Mouse (Mus musculus) midbrain, postnatal 0 days (tissue): ENCODE results near the gene Bdkrb2. TPM values are rescaled to one million over a fixed set of nuclear protein-coding genes. Genes with fewer than 3 reads are reported as not detected.

ENCODE experiments used
- ATAC-seq: fragments of 200-750 bp; cut with Nextera tagmentation; 2 replicates; pipeline ENCODE4 v1.8.0; 2017; ENCODE audit warnings: moderate number of reproducible peaks, mild to moderate bottlenecking, moderate TSS enrichment, moderate library complexity; ENCODE audit not compliant: low FRiP score
- DNase-seq: peaks from one replicate; pipeline ENCODE4 v3.0.0-alpha.2; 2015; ENCODE audit warnings: low spot score
- H3K27ac ChIP-seq: fragments of 300-500 bp; sonication (generic); 2 replicates; pipeline ENCODE4 v1.5.1; 2014; ENCODE audit warnings: low read depth, mild to moderate bottlenecking, low read length, mixed read lengths
- H3K27me3 ChIP-seq: fragments of 300-500 bp; sonication (generic); 2 replicates; pipeline ENCODE4 v1.6.1; 2014; ENCODE audit warnings: low read length, control low read depth, mixed read lengths; ENCODE audit not compliant: insufficient read depth
- H3K36me3 ChIP-seq: fragments of 300-500 bp; sonication (generic); 2 replicates; pipeline ENCODE4 v1.6.1; 2014; ENCODE audit warnings: low read length, control low read depth, mixed read lengths; ENCODE audit not compliant: insufficient read depth
- H3K4me1 ChIP-seq: fragments of 300-500 bp; sonication (generic); 2 replicates; pipeline ENCODE4 v1.6.1; 2014; ENCODE audit warnings: mild to moderate bottlenecking, control low read depth, antibody characterized with exemption, low read length, mixed read lengths; ENCODE audit not compliant: insufficient read depth
- H3K4me2 ChIP-seq: fragments of 300-500 bp; sonication (generic); 2 replicates; pipeline ENCODE4 v1.6.1; 2014; ENCODE audit warnings: low read depth, mild to moderate bottlenecking, low read length, mixed read lengths; ENCODE audit not compliant: poor library complexity, severe bottlenecking
- H3K4me3 ChIP-seq: fragments of 300-500 bp; sonication (generic); 2 replicates; pipeline ENCODE4 v1.5.1; 2014; ENCODE audit warnings: low read depth, mild to moderate bottlenecking, low read length, moderate library complexity
- H3K9ac ChIP-seq: fragments of 300-500 bp; sonication (generic); replicated peaks from 2 replicates; pipeline ENCODE4 v1.6.1; 2014; ENCODE audit warnings: mild to moderate bottlenecking, low read length, moderate library complexity, mixed read lengths; ENCODE audit not compliant: poor library complexity, severe bottlenecking
- H3K9me3 ChIP-seq: fragments of 300-500 bp; sonication (generic); 2 replicates; pipeline ENCODE4 v1.6.1; 2016; ENCODE audit warnings: low read length, control low read depth
- CTCF ChIP-seq: IDR thresholded peaks from 2 replicates; pipeline ENCODE4 v1.5.1; 2016; ENCODE audit warnings: antibody characterized with exemption, mild to moderate bottlenecking
- WGBS: fragments of 180-500 bp; shearing (Covaris S2); extraction: QIAGEN DNeasy Blood & Tissue Kit; methylation state at CpG from one replicate; pipeline ENCODE4 v1.1.7; 2014; 5-methylcytosine and 5-hydroxymethylcytosine counted together
- polyA plus RNA-seq: library from polyadenylated mRNA; unstranded; fragments of >200 nt; fragmentation: Nextera tagmentation; extraction: Ambion mirVana; gene quantifications from 2 replicates; pipeline ENCODE4 v1.2.1, GENCODE M21; 2015
- total RNA-seq: library from RNA; depleted of rRNA; stranded (reverse); fragments of >200 nt; gene quantifications from 2 replicates; pipeline ENCODE4 v1.2.3, GENCODE M21; 2014

Gene Bdkrb2
- total and polyA plus RNA-seq, 2 experiments from 2014 or later = 0.64 to 1.6 TPM

DNA sequence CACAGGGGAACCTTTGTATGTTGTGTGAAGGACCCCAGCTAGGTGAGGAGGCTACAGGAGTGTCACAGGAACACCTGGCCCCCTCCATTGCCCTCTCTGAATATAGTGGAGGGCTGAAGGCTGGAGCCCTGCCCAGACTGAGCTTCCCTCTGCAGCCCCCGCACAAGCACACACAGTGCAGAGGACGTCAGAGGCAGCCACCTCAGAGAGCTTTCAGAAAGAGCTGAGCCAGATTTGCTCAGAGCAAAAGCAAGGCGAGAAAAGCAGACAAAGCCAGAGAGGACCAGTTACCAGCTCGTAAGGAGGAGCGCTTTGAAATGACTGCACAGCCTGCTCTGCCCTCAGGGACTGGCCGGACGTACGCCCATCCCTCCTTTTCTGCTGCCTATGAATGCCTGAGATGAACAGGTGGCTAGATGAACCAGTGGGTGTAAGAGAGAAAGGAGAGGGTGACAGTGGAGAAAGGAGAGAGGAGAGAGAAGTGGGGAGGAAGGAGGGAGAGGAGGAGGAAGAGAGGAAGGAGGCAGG, 2.0 kb upstream of the Bdkrb2 start:
- Histone ChIP-seq H3K27ac (no peak overlapping the region), H3K9ac (no peak overlapping the region), H3K9me3 (no peaks in the 10 kb centered on the region), H3K4me2 (no peak overlapping the region), H3K27me3 (peaks cover 15% of the 10 kb centered on the region; the same call in 1 of the 2 replicates), H3K4me1 (peaks cover 7% of the 10 kb centered on the region; the same call in 1 of the 2 replicates), H3K4me3 (no peak overlapping the region), H3K36me3 (no peaks in the 10 kb centered on the region)
- DNase-seq (no peak), ATAC-seq (no peak)
- WGBS = 39% methylated on average over 8 of the region's 8 CpGs
- TF ChIP-seq CTCF = no peak

DNA sequence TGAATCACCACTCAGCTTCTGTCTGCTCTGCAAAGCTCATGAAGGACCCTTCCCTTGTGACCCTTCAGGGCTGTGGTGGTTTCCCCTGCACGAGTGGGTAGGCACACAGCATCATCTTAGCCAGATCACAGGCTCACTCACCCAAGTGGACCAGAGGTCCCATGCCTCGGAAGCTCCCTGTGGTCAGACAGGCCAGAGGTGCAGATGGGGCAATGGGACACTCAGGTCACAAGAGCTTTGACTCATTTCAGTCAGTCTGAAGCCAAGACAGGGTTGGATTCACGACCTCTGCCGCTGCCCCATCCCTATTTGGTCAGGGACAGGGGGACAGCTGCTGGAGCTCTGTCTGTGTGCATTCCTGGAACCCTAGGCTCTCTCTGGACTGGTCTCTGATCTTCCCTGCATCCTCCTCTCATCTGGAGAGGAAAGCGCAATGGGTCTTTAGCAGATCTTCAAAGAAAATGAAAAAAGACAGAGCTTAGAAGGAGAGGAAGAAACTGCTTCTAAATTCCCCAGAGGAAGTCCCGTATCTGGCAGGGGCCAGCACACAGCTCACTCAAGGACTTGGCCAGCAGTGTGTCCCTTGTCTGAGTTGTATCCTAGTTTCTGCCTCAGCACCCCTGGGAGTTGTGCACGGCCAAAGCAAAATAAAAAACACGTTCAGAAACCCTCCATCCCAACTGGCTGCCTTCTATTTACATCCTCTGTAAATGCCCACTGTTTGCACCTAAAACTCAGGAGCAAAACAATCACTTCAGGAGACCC, 788 bp upstream of the Bdkrb2 start:
- no peak overlapping the region for H3K27ac ChIP-seq
- ATAC-seq = no peak; the same call in 1 of the 2 replicates
- H3K4me1 ChIP-seq = peaks cover 7% of the 10 kb centered on the region; the same call in 1 of the 2 replicates
- peaks cover 15% of the 10 kb centered on the region; the same call in 1 of the 2 replicates for H3K27me3 ChIP-seq
- no peaks in the 10 kb centered on the region for H3K9me3 ChIP-seq
- H3K4me3 ChIP-seq = peak overlapping the region; percentile 34
- WGBS = 29% methylated on average over 8 of the region's 8 CpGs
- H3K9ac ChIP-seq = no peak overlapping the region
- H3K36me3 ChIP-seq = no peaks in the 10 kb centered on the region
- TF ChIP-seq CTCF = no peak
- DNase-seq = no peak
- H3K4me2 ChIP-seq = peak overlapping the region; percentile 68

DNA sequence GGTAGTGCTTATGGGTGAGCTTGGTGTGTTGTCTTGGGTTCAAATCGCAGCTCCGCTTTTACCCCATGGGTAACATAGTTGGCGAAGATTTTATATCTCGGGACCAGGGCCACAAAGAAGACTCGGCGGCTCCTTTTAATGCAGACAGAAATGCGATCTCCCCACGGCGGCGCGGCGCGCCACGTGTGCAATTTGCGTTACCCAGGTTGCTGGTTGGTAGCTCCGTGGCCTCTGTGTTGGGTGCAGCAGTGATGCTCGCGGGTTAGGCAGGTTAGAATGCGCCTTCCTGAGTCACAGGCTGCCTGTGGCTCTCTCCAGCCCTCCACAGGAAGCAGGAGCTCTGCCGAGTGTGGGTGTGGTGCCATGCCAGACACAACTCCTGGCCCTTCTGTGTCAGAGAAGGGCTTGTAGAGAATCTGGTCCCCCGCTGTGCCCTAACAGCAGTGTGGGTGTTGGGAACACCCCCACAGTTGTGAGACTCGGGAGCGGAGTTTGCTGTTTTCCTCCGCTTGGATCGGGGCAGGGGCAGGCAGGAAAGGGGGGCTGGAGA, 775 bp downstream of the Bdkrb2 start:
- no peak for TF ChIP-seq CTCF
- ATAC-seq (no peak), DNase-seq (no peak)
- Histone ChIP-seq H3K9me3 (no peaks in the 10 kb centered on the region), H3K27ac (no peak overlapping the region), H3K4me1 (peaks cover 7% of the 10 kb centered on the region; the same call in 1 of the 2 replicates), H3K27me3 (peaks cover 15% of the 10 kb centered on the region; the same call in 1 of the 2 replicates), H3K9ac (peak overlapping the region; percentile 36; the same call in 1 of the 2 replicates), H3K4me2 (peak overlapping the region; percentile 68), H3K4me3 (peak overlapping the region; percentile 34), H3K36me3 (no peaks in the 10 kb centered on the region)
- WGBS = 8% methylated on average over 25 of the region's 25 CpGs

DNA sequence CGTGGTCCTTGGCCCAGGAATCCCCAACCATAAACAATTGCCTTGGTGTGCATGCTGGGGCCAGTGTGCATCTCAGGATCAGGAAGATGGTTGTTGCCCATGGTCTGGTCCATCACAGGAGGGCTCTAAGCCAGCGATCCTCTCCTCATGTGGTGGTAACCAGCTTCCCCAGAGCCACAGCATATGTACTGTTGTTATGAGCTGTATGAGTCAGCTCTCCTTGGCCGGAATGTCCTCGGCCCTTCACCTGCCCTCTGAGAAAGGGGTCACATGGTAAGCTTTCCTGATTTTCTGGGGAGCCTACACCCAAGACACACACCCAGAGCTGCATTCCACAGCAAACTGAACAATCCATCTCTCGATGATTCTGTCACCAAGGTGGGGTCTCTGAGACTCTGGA, 2.2 kb downstream of the Bdkrb2 start:
- 79% methylated on average over 5 of the region's 5 CpGs for WGBS
- no peak for ATAC-seq
- Histone ChIP-seq H3K27me3 (peaks cover 15% of the 10 kb centered on the region; the same call in 1 of the 2 replicates), H3K9me3 (no peaks in the 10 kb centered on the region), H3K36me3 (no peaks in the 10 kb centered on the region), H3K4me3 (no peak overlapping the region), H3K4me1 (peaks cover 7% of the 10 kb centered on the region; the same call in 1 of the 2 replicates), H3K9ac (no peak overlapping the region), H3K27ac (no peak overlapping the region), H3K4me2 (no peak overlapping the region)
- no peak for TF ChIP-seq CTCF
- no peak for DNase-seq

DNA sequence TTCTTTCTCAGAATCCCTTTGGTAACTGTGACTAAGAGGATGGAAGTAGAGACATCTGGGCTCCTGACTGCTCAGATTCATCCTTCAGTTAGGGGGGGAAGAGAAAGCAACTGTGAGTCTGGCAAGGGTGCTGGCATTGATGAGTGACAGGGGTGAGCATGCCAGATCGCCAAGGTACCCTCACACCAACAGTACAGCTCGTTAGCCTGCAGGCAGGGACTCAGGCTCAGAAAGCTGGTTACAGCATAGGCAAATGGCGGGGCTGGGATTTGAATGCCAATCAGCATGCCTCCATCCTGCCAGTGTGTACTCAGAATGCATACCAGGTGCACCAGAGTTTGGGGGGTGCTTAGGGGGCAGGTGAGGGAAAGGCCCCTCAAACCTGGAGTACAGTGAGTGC, 8.8 kb downstream of the Bdkrb2 start:
- ATAC-seq = no peak
- Histone ChIP-seq H3K36me3 (no peaks in the 10 kb centered on the region), H3K9me3 (no peaks in the 10 kb centered on the region), H3K4me3 (no peak overlapping the region), H3K4me1 (no peaks in the 10 kb centered on the region), H3K27ac (no peak overlapping the region), H3K9ac (no peak overlapping the region), H3K27me3 (no peaks in the 10 kb centered on the region), H3K4me2 (no peak overlapping the region)
- no peak for DNase-seq
- no peak for TF ChIP-seq CTCF
- 70% methylated on average over 3 of the region's 3 CpGs for whole genome bisulfite sequencing

DNA sequence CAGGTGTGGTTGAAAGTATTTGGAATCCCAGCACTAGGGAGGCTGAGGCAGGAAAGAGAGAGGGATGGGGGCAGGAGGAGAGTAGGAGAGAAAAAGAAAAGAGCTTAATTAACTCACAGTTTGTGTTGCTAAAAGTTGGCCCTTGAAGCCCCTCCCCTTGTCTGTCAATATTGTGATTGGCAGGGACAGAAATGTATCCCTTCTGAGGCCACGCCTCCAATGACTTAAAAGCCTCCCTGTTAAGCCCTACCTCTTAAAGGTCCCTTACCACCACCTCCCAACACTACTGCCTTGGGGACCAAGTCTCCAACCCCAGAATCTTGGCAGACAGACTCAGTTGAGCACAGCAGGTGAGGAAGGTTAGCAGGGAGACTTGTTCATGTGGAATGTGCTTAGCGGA, 9.6 kb downstream of the Bdkrb2 start:
- H3K27me3 ChIP-seq = no peaks in the 10 kb centered on the region
- WGBS = 83% methylated on average over 2 of the region's 2 CpGs
- H3K4me2 ChIP-seq = no peak overlapping the region
- no peaks in the 10 kb centered on the region for H3K36me3 ChIP-seq
- no peaks in the 10 kb centered on the region for H3K4me1 ChIP-seq
- H3K27ac ChIP-seq = no peak overlapping the region
- no peak for TF ChIP-seq CTCF
- ATAC-seq (no peak), DNase-seq (no peak)
- H3K4me3 ChIP-seq = no peak overlapping the region
- no peak overlapping the region for H3K9ac ChIP-seq
- no peaks in the 10 kb centered on the region for H3K9me3 ChIP-seq
